Mouse (Mus musculus) adrenal gland, postnatal 14 days (tissue): Measurements from ENCODE around the gene Rpp30. TPM values are rescaled to one million over a fixed set of nuclear protein-coding genes. Genes with fewer than 3 reads are reported as not detected.

Experiments
- DNase-seq: peaks from one replicate; pipeline ENCODE4 v3.0.0; 2021; ENCODE audit warnings: mixed read lengths
- total RNA-seq: library from RNA; stranded (reverse); gene quantifications from 2 replicates; pipeline ENCODE4 v1.2.3, GENCODE M21; 2021

Gene Rpp30
- total RNA-seq, 1 experiment from 2014 or later: 17.7 TPM

GRCm38 (mm10) chr19:36128440-36128839, 44.9 kb downstream of the Rpp30 start:
- no peak for DNase-seq

DNA sequence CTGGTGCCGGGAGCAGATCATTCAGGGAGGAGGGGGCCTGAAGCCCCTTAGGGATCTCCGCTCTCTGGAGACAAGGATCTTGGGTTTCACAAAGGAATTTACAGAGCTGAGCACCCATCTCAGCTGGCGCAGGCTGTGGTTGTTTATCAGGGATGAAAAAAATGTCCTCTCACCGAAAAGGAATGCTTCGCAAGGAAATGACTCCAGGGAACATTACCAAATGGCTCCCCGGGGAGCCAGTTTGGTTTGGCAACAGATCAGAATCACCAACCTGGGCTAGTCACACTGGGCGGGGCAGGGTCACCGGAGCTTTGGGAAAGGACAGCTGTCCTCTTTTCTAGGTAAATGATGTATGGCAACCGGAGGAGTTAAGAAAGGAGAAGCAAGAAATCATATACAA, 45.7 kb downstream of the Rpp30 start:
- DNase-seq: peak; percentile 48

DNA sequence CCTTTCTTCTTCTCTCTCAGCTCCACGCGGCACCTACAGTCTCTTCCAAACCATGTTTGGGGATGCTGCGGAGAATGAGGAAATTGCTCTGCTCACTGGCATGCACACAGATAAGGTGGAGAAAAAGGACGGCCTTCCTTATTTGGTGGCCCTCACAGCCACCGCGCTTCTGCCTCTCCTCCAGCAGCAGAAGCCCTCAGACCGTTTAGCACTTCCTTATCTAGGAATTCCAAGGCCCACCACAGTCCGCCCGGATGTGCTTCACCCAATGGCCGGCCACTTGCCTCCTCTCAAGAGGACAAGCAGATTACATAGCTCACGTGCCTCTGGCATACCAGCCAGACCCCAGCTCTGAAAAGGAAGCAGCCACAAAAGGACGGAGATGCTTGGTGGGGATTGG, 46.1 kb downstream of the Rpp30 start:
- DNase-seq: peak; percentile 16

- no peak for DNase-seq
Measured at GRCm38 (mm10) chr19:36130181-36130580, 46.7 kb downstream of the Rpp30 start.

DNA sequence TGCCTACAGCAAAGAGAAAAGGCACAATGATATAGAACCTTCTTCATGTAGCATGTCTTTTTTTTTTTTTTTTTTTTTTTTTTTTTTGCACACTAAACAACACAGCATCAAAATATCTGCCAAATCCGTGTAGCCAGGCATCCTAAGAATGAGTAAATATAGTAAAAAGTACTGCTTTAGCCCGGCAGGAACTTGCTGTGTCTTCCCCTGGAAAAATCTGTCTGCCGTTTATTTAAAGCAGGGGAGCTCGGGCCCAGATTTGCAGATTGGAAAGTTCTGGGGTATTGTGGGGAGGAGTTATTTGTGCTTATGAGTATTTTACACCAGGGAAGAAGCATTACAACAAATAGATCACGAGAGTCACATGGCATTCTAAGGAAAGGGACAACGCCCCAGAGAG, 48.5 kb downstream of the Rpp30 start:
- no peak for DNase-seq

GRCm38 (mm10) chr19:36133064-36133463, 49.5 kb downstream of the Rpp30 start:
- DNase-seq: no peak

GRCm38 (mm10) chr19:36133731-36134130, 50.2 kb downstream of the Rpp30 start:
- no peak for DNase-seq

DNA sequence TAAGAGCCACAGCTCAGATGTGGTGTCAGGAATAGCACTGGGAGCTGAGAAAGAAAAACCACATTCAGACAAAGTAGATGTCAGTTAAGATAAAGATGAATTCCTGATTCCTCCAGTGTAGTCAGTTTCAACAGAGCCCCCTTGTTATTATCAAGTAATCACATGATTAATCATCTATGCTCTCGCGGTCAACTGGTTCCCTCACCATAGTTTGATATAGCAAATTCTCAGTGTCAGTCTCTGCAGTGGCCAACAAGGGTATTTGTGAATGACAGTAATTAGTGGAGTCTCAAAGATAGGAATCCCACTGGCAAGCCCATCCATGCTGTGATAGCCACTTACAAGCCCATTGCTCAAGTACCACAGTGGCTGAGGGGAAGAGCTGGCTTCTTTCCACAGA, 60.1 kb downstream of the Rpp30 start:
- DNase-seq: no peak

- DNase-seq: no peak
Measured at GRCm38 (mm10) chr19:36148578-36148977, 65.1 kb downstream of the Rpp30 start.

DNA sequence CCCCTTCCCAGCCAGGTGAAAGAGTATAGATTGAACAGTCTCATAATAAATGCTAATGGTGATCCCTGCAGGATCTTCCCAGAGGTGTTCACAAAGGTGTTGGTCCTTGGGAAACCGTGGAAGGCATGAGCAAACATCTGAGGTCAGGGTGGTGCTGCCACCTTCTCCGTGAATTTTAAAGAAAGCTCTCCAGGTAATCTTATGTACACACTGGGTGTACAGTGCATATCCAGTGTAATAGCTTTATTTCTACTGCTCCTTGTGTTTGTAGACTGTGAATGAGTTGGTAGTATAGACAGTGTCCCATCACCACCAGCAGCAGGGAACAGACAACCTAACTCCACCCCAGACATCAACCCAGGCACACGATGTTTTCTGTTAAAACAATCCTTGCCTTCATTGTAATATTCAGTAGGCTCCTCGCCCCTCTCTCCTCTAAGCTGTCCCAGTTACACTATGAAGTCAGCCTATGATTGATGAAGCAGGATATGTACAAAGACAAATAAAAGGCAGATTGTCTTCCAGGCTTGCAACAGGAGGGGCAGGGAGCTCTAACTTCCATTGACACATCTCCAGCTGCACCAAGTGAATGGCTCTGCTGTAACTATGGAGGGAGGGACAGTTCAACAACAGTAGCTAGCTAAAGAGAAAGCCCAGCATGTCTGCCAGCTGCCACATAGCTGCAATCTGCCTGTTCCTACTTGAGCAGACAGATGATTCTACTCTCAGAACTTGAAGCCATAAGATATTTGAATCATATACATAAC, 66.9 kb downstream of the Rpp30 start:
- DNase-seq: no peak

Other genes with a start within 250 kb of the Rpp30 start
- 0.11 and 0.19 TPM in 2 replicates for gene Htr7, start 26.2 kb upstream of the Rpp30 start, total RNA-seq
- not detected in 2 replicates for gene Ankrd1, start 36.4 kb downstream of the Rpp30 start, total RNA-seq